Mouse (Mus musculus) stomach, postnatal 0 days (tissue): ENCODE measurements at regions not wholly inside any gene's neighbourhood (a gene's known extent, or its start where the extent isn't known, plus 50 kb on each side); places are given as distances from the start of the nearest gene placed in this dataset.

ENCODE experiments used
- ATAC-seq: fragments of 200-750 bp; cut with Nextera tagmentation; 2 replicates; pipeline ENCODE4 v1.8.0; 2017; ENCODE audit not compliant: low FRiP score, low TSS enrichment
- DNase-seq: peaks from one replicate; pipeline ENCODE4 v3.0.0-alpha.2; 2016; ENCODE audit warnings: low spot score
- H3K27ac ChIP-seq: fragments of 300-500 bp; sonication (generic); replicated peaks from 2 replicates; pipeline ENCODE4 v1.5.1; 2014; ENCODE audit warnings: mild to moderate bottlenecking, control low read depth
- H3K27me3 ChIP-seq: fragments of 300-500 bp; sonication (generic); 2 replicates; pipeline ENCODE4 v1.6.1; 2014; ENCODE audit warnings: low read length; ENCODE audit not compliant: control insufficient read depth, insufficient read depth
- H3K36me3 ChIP-seq: fragments of 300-500 bp; sonication (generic); 2 replicates; pipeline ENCODE4 v1.6.1; 2014; ENCODE audit warnings: low read length, mixed read lengths; ENCODE audit not compliant: control insufficient read depth, insufficient read depth
- H3K4me1 ChIP-seq: fragments of 300-500 bp; sonication (generic); replicated peaks from 2 replicates; pipeline ENCODE4 v1.6.1; 2014; ENCODE audit warnings: antibody characterized with exemption; ENCODE audit not compliant: control insufficient read depth, insufficient read depth
- H3K4me2 ChIP-seq: fragments of 300-500 bp; sonication (generic); replicated peaks from 2 replicates; pipeline ENCODE4 v1.6.1; 2014; ENCODE audit warnings: low read depth, mild to moderate bottlenecking, control low read depth, moderate library complexity
- H3K4me3 ChIP-seq: fragments of 300-500 bp; sonication (generic); 2 replicates; pipeline ENCODE4 v1.5.1; 2014; ENCODE audit warnings: low read depth, low read length, control low read depth
- H3K9ac ChIP-seq: fragments of 300-500 bp; sonication (generic); 2 replicates; pipeline ENCODE4 v1.6.1; 2014; ENCODE audit warnings: mild to moderate bottlenecking, low read length, control low read depth, mixed read lengths
- H3K9me3 ChIP-seq: fragments of 300-500 bp; sonication (generic); 2 replicates; pipeline ENCODE4 v1.6.1; 2016; ENCODE audit warnings: low read length; ENCODE audit not compliant: control insufficient read depth
- CTCF ChIP-seq: IDR thresholded peaks from 2 replicates; pipeline ENCODE4 v1.5.1; 2016; ENCODE audit warnings: antibody characterized with exemption, low read depth, mild to moderate bottlenecking, moderate library complexity
- EP300 ChIP-seq: optimal IDR thresholded peaks from 2 replicates; pipeline ENCODE3; 2016; ENCODE audit warnings: antibody characterized with exemption
- WGBS: fragments of 180-500 bp; shearing (Covaris S2); extraction: QIAGEN DNeasy Blood & Tissue Kit; methylation state at CpG from one replicate; pipeline ENCODE4 v1.1.7; 2014; 5-methylcytosine and 5-hydroxymethylcytosine counted together

GRCm38 (mm10) chr2:116236731-116237130 lies 171.1 kb upstream of the Meis2 start:
- Histone ChIP-seq H3K9ac (no peak overlapping the region), H3K36me3 (no peaks in the 10 kb centered on the region), H3K9me3 (no peaks in the 10 kb centered on the region), H3K4me2 (no peak overlapping the region), H3K27ac (no peak overlapping the region), H3K4me1 (no peaks in the 10 kb centered on the region), H3K4me3 (no peak overlapping the region), H3K27me3 (no peaks in the 10 kb centered on the region)
- no peak for DNase-seq
- no peak for ATAC-seq
- TF ChIP-seq CTCF: no peak

GRCm38 (mm10) chr2:116232793-116233192 lies 167.2 kb upstream of the Meis2 start:
- no peak overlapping the region for H3K4me3 ChIP-seq
- 72% methylated on average over 1 of the region's 1 CpGs for WGBS
- no peaks in the 10 kb centered on the region for H3K36me3 ChIP-seq
- ATAC-seq (no peak), DNase-seq (no peak)
- H3K4me1 ChIP-seq: no peaks in the 10 kb centered on the region
- H3K27ac ChIP-seq: no peak overlapping the region
- no peak for TF ChIP-seq EP300
- TF ChIP-seq CTCF: no peak
- H3K27me3 ChIP-seq: no peaks in the 10 kb centered on the region
- no peak overlapping the region for H3K4me2 ChIP-seq
- H3K9me3 ChIP-seq: no peaks in the 10 kb centered on the region
- no peak overlapping the region for H3K9ac ChIP-seq

GRCm38 (mm10) chr2:116216418-116216817 lies 150.8 kb upstream of the Meis2 start:
- no peaks in the 10 kb centered on the region for H3K36me3 ChIP-seq
- DNase-seq: peak; percentile 21
- TF ChIP-seq EP300 (no peak), CTCF (peak; percentile 67)

GRCm38 (mm10) chr2:116201248-116202223 lies 135.9 kb upstream of the Meis2 start:
- Histone ChIP-seq H3K4me3 (no peak overlapping the region), H3K27me3 (no peaks in the 10 kb centered on the region), H3K36me3 (no peaks in the 10 kb centered on the region), H3K4me1 (no peaks in the 10 kb centered on the region), H3K4me2 (no peak overlapping the region), H3K9me3 (no peaks in the 10 kb centered on the region), H3K27ac (no peak overlapping the region), H3K9ac (no peak overlapping the region)
- DNase-seq (no peak), ATAC-seq (no peak)
- TF ChIP-seq EP300 (no peak), CTCF (no peak)
- 46% methylated on average over 14 of the region's 14 CpGs for WGBS

More at GRCm38 (mm10) chr2:116216418-116216817, 150.8 kb upstream of the Meis2 start:
- no peaks in the 10 kb centered on the region for H3K4me1 ChIP-seq
- H3K4me2 ChIP-seq: no peak overlapping the region
- no peaks in the 10 kb centered on the region for H3K9me3 ChIP-seq
- WGBS: 70% methylated on average over 7 of the region's 7 CpGs
- H3K27ac ChIP-seq: no peak overlapping the region
- no peak for ATAC-seq
- no peak overlapping the region for H3K4me3 ChIP-seq
- H3K9ac ChIP-seq: no peak overlapping the region
- no peaks in the 10 kb centered on the region for H3K27me3 ChIP-seq

DNA sequence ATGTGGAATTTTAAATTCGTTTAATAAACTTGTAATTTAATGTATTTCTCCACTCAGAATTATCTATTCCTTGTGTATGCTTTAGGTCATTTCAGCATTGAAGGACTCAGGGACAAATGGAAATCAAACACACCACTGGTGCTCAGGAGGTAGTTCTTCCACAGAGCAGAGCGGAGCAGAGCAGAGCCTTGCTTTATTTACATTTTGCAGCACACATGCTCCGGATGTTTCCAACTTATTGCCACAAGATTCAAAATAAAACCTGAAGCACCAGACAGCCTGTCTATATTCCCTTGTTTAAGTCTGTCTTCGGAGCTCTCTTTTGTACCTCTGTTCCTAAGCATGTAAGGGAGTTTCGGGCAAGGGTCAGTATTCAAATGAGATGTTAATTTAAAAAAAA lies 135.2 kb upstream of the Meis2 start:
- H3K9ac ChIP-seq: no peak overlapping the region
- no peak overlapping the region for H3K4me3 ChIP-seq
- no peak for TF ChIP-seq CTCF
- TF ChIP-seq EP300: no peak
- WGBS: 33% methylated on average over 5 of the region's 5 CpGs
- no peaks in the 10 kb centered on the region for H3K36me3 ChIP-seq
- no peak overlapping the region for H3K27ac ChIP-seq
- no peaks in the 10 kb centered on the region for H3K9me3 ChIP-seq
- H3K4me2 ChIP-seq: no peak overlapping the region
- no peaks in the 10 kb centered on the region for H3K27me3 ChIP-seq
- ATAC-seq (no peak), DNase-seq (no peak)
- no peaks in the 10 kb centered on the region for H3K4me1 ChIP-seq

DNA sequence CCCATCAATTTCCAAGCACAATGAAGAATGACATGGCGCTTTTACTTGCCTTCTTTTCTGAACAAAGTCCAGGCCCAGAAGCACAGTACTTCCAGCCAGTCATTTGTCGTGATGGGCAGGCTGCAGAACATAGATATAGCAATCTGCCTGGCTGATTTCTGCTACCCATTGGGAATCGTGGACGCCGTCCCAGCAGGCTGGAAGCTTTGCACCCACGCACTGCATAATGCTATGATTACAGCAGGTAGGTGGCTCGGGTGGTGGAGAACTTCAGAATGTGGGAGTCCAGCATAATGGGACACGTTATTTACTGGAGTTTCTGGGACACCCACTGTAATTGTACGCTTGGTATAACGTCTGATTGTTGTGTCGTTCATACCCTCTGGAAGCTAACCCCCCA lies 116.2 kb upstream of the Meis2 start:
- no peaks in the 10 kb centered on the region for H3K9me3 ChIP-seq
- H3K4me2 ChIP-seq: no peak overlapping the region
- no peaks in the 10 kb centered on the region for H3K36me3 ChIP-seq
- 86% methylated on average over 11 of the region's 11 CpGs for WGBS
- DNase-seq: no peak
- H3K27me3 ChIP-seq: no peaks in the 10 kb centered on the region
- H3K9ac ChIP-seq: no peak overlapping the region
- no peak overlapping the region for H3K4me3 ChIP-seq
- no peak for ATAC-seq
- no peak overlapping the region for H3K27ac ChIP-seq
- TF ChIP-seq EP300 (no peak), CTCF (no peak)
- H3K4me1 ChIP-seq: no peaks in the 10 kb centered on the region
